Mouse (Mus musculus): ENCODE results near the gene Gapdhs.
"Not testable (repeated sequence)": the region's sequence is repeated elsewhere in the genome, so short reads cannot be mapped to it uniquely, and the experiment has no call there.

Gapdhs gene

GRCm38 (mm10) chr7:30743617-30744016 is at the start of gene Gapdhs:
Gapdhs (minus strand) TSS chr7:30743681.
- not testable (repeated sequence) for DNase-seq (ENCODE audit: low spot score in 2 of 2)

- DNase-seq (ENCODE audit: low spot score in 2 of 2) = no peak
Measured at GRCm38 (mm10) chr7:30791921-30792320, 48.4 kb upstream of the Gapdhs start.

GRCm38 (mm10) chr7:30790141-30790540 is 46.7 kb upstream of the Gapdhs start:
- DNase-seq (ENCODE audit: low spot score in 2 of 2) = no peak

- DNase-seq (ENCODE audit: low spot score in 2 of 2) = no peak
Measured at GRCm38 (mm10) chr7:30787377-30788022, 44.0 kb upstream of the Gapdhs start, which contains the start of gene Krtdap. Krtdap (plus strand) TSS chr7:30787896.

- DNase-seq (ENCODE audit: low spot score in 2 of 2) = peak in 1 of 2 experiments; percentile 5
Measured at GRCm38 (mm10) chr7:30785721-30786546, 42.5 kb upstream of the Gapdhs start.

- DNase-seq (ENCODE audit: low spot score in 2 of 2) = no peak
Measured at GRCm38 (mm10) chr7:30785154-30785553, 41.7 kb upstream of the Gapdhs start.

- DNase-seq (ENCODE audit: low spot score in 2 of 2) = no peak
Measured at GRCm38 (mm10) chr7:30782658-30783057, 39.2 kb upstream of the Gapdhs start.

GRCm38 (mm10) chr7:30781792-30782191 is 38.3 kb upstream of the Gapdhs start:
- DNase-seq (ENCODE audit: low spot score in 2 of 2) = no peak

- DNase-seq (ENCODE audit: low spot score in 2 of 2) = no peak
Measured at GRCm38 (mm10) chr7:30777911-30778310, 34.4 kb upstream of the Gapdhs start.

GRCm38 (mm10) chr7:30777081-30777579 is 33.6 kb upstream of the Gapdhs start:
- no peak for DNase-seq (ENCODE audit: low spot score in 2 of 2)

GRCm38 (mm10) chr7:30776104-30776503 is 32.6 kb upstream of the Gapdhs start:
- DNase-seq (ENCODE audit: low spot score in 2 of 2) = no peak

GRCm38 (mm10) chr7:30769236-30769635 is 25.8 kb upstream of the Gapdhs start:
- DNase-seq (ENCODE audit: low spot score in 2 of 2) = no peak

- no peak for DNase-seq (ENCODE audit: low spot score in 2 of 2)
Measured at GRCm38 (mm10) chr7:30766408-30766807, 22.9 kb upstream of the Gapdhs start.

- DNase-seq (ENCODE audit: low spot score in 2 of 2) = no peak
Measured at GRCm38 (mm10) chr7:30765173-30765572, 21.7 kb upstream of the Gapdhs start.

- DNase-seq (ENCODE audit: low spot score in 2 of 2) = no peak
Measured at GRCm38 (mm10) chr7:30763456-30763855, 20.0 kb upstream of the Gapdhs start, which contains the start of gene Dmkn. Dmkn (plus strand) TSS chr7:30763756.

GRCm38 (mm10) chr7:30761769-30762352 is 18.4 kb upstream of the Gapdhs start:
- DNase-seq (ENCODE audit: low spot score in 2 of 2) = no peak

GRCm38 (mm10) chr7:30758853-30759252 is 15.4 kb upstream of the Gapdhs start:
- DNase-seq (ENCODE audit: low spot score in 2 of 2) = no peak

- no peak for DNase-seq (ENCODE audit: low spot score in 2 of 2)
Measured at GRCm38 (mm10) chr7:30757001-30757400, 13.5 kb upstream of the Gapdhs start.

GRCm38 (mm10) chr7:30751086-30751669 is 7.7 kb upstream of the Gapdhs start, which contains the start of gene Sbsn:
Sbsn (plus strand) TSS chr7:30751471.
- DNase-seq (ENCODE audit: low spot score in 2 of 2) = no peak

- no peak for DNase-seq (ENCODE audit: low spot score in 2 of 2)
Measured at GRCm38 (mm10) chr7:30749824-30750606, 6.5 kb upstream of the Gapdhs start.

All from left cerebral cortex, adult 9 months (tissue).